Mouse (Mus musculus): ENCODE measurements around the gene Lipe.

Gene Lipe

GRCm38 (mm10) chr7:25380392-25381283 is 17.9 kb downstream of the Lipe start:
- TF ChIP-seq NANOG (IDR thresholded peaks at IDR 0.05; ENCODE audit: borderline replicate concordance, low read length) (no peak), CTCF (conservative IDR thresholded peaks at IDR 0.05; ENCODE audit: low read length) (no peak)
- Histone ChIP-seq H3K4me3 (replicated peaks; ENCODE audit: low read length) (peak overlapping the region; percentile 56), H3K4me1 (replicated peaks; ENCODE audit: low read depth, low read length) (peaks cover 76% of the 10 kb centered on the region), H3K27me3 (ENCODE audit: insufficient read depth, low read length) (peaks cover 18% of the 10 kb centered on the region), H3K9me3 (ENCODE audit: low read length) (no peaks in the 10 kb centered on the region), H3K36me3 (ENCODE audit: insufficient read depth, low read length) (peaks cover 43% of the 10 kb centered on the region)

- TF ChIP-seq CTCF (conservative IDR thresholded peaks at IDR 0.05; ENCODE audit: low read length): peak; percentile 40
- no peak for TF ChIP-seq NANOG (IDR thresholded peaks at IDR 0.05; ENCODE audit: borderline replicate concordance, low read length)
- Histone ChIP-seq H3K4me1 (replicated peaks; ENCODE audit: low read depth, low read length) (peaks cover 78% of the 10 kb centered on the region), H3K4me3 (replicated peaks; ENCODE audit: low read length) (peak overlapping the region; percentile 77), H3K27me3 (ENCODE audit: insufficient read depth, low read length) (peaks cover 21% of the 10 kb centered on the region), H3K36me3 (ENCODE audit: insufficient read depth, low read length) (peaks cover 34% of the 10 kb centered on the region), H3K9me3 (ENCODE audit: low read length) (no peaks in the 10 kb centered on the region)
Observed at GRCm38 (mm10) chr7:25379551-25380351, 18.8 kb downstream of the Lipe start.

- Histone ChIP-seq H3K4me3 (replicated peaks; ENCODE audit: low read length) (no peak overlapping the region), H3K9me3 (ENCODE audit: low read length) (no peaks in the 10 kb centered on the region), H3K36me3 (ENCODE audit: insufficient read depth, low read length) (peaks cover 21% of the 10 kb centered on the region), H3K27me3 (ENCODE audit: insufficient read depth, low read length) (peaks cover 25% of the 10 kb centered on the region), H3K4me1 (replicated peaks; ENCODE audit: low read depth, low read length) (peaks cover 76% of the 10 kb centered on the region)
- TF ChIP-seq CTCF (conservative IDR thresholded peaks at IDR 0.05; ENCODE audit: low read length) (no peak), NANOG (IDR thresholded peaks at IDR 0.05; ENCODE audit: borderline replicate concordance, low read length) (no peak), POU5F1 (IDR thresholded peaks at IDR 0.05; ENCODE audit: borderline replicate concordance, low read length) (no peak)
Observed at GRCm38 (mm10) chr7:25378181-25379100, 20.1 kb downstream of the Lipe start.

- 0 out of 2 replicates have a peak, but pooled peaks have one; percentile 11 for TF ChIP-seq CTCF (conservative IDR thresholded peaks at IDR 0.05; ENCODE audit: low read length)
- TF ChIP-seq POU5F1 (IDR thresholded peaks at IDR 0.05; ENCODE audit: borderline replicate concordance, low read length): no peak
- Histone ChIP-seq H3K4me1 (replicated peaks; ENCODE audit: low read depth, low read length) (peaks cover 67% of the 10 kb centered on the region), H3K36me3 (ENCODE audit: insufficient read depth, low read length) (peaks cover 10% of the 10 kb centered on the region), H3K27me3 (ENCODE audit: insufficient read depth, low read length) (peaks cover 25% of the 10 kb centered on the region), H3K4me3 (replicated peaks; ENCODE audit: low read length) (peak overlapping the region; percentile 60), H3K9me3 (ENCODE audit: low read length) (no peaks in the 10 kb centered on the region)
Observed at GRCm38 (mm10) chr7:25377100-25377700, 21.3 kb downstream of the Lipe start.

- Histone ChIP-seq H3K4me3 (replicated peaks; ENCODE audit: low read length) (peak overlapping the region; percentile 60), H3K27me3 (ENCODE audit: insufficient read depth, low read length) (peaks cover 26% of the 10 kb centered on the region), H3K4me1 (replicated peaks; ENCODE audit: low read depth, low read length) (peaks cover 61% of the 10 kb centered on the region), H3K9me3 (ENCODE audit: low read length) (no peaks in the 10 kb centered on the region), H3K36me3 (ENCODE audit: insufficient read depth, low read length) (peaks cover 3% of the 10 kb centered on the region)
- TF ChIP-seq CTCF (conservative IDR thresholded peaks at IDR 0.05; ENCODE audit: low read length): no peak
- no peak for TF ChIP-seq POU5F1 (IDR thresholded peaks at IDR 0.05; ENCODE audit: borderline replicate concordance, low read length)
- TF ChIP-seq NANOG (IDR thresholded peaks at IDR 0.05; ENCODE audit: borderline replicate concordance, low read length): no peak
Observed at GRCm38 (mm10) chr7:25376556-25376955, 22.0 kb downstream of the Lipe start.

GRCm38 (mm10) chr7:25372441-25372840 is 26.1 kb downstream of the Lipe start:
- Histone ChIP-seq H3K4me3 (replicated peaks; ENCODE audit: low read length) (no peak overlapping the region), H3K36me3 (ENCODE audit: insufficient read depth, low read length) (no peaks in the 10 kb centered on the region), H3K9me3 (ENCODE audit: low read length) (no peaks in the 10 kb centered on the region), H3K27me3 (ENCODE audit: insufficient read depth, low read length) (peaks cover 50% of the 10 kb centered on the region), H3K4me1 (replicated peaks; ENCODE audit: low read depth, low read length) (peaks cover 46% of the 10 kb centered on the region)
- TF ChIP-seq CTCF (conservative IDR thresholded peaks at IDR 0.05; ENCODE audit: low read length) (no peak), POU5F1 (IDR thresholded peaks at IDR 0.05; ENCODE audit: borderline replicate concordance, low read length) (no peak), NANOG (IDR thresholded peaks at IDR 0.05; ENCODE audit: borderline replicate concordance, low read length) (no peak)

GRCm38 (mm10) chr7:25369058-25369749 is 29.3 kb downstream of the Lipe start, which contains the start of gene Cnfn:
TSS of gene Cnfn (minus strand) at chr7:25369724.
- Histone ChIP-seq H3K9me3 (ENCODE audit: low read length) (no peaks in the 10 kb centered on the region), H3K27me3 (ENCODE audit: insufficient read depth, low read length) (peaks cover 55% of the 10 kb centered on the region)

More at GRCm38 (mm10) chr7:25369058-25369749, 29.3 kb downstream of the Lipe start, which contains the start of gene Cnfn:
- H3K4me3 ChIP-seq (replicated peaks; ENCODE audit: low read length): peak within 1 kb of the TSS; percentile 82
- H3K36me3 ChIP-seq (ENCODE audit: insufficient read depth, low read length): peaks cover 4% of the 10 kb centered on the region
- peaks cover 43% of the 10 kb centered on the region for H3K4me1 ChIP-seq (replicated peaks; ENCODE audit: low read depth, low read length)
- no peak for TF ChIP-seq CTCF (conservative IDR thresholded peaks at IDR 0.05; ENCODE audit: low read length)
- TF ChIP-seq POU5F1 (IDR thresholded peaks at IDR 0.05; ENCODE audit: borderline replicate concordance, low read length): no peak
- no peak for TF ChIP-seq NANOG (IDR thresholded peaks at IDR 0.05; ENCODE audit: borderline replicate concordance, low read length)

Measured in E14TG2a.4 (cell line).